Mouse (Mus musculus) stomach, embryonic 14.5 days (tissue): Measurements from ENCODE around the gene Fam131c. TPM values are rescaled to one million over a fixed set of nuclear protein-coding genes. Genes with fewer than 3 reads are reported as not detected.

ENCODE experiments used
- microRNA-seq: library from miRNA; unstranded; fragments of <30 nt; microRNA quantifications from one replicate; pipeline ENCODE4, GENCODE M21; 2016
- polyA plus RNA-seq: library from polyadenylated mRNA; unstranded; fragments of >200 nt; fragmentation: Nextera tagmentation; extraction: Ambion mirVana; gene quantifications from 2 replicates; pipeline ENCODE4 v1.2.1, GENCODE M21; 2014

Fam131c gene
- polyA plus RNA-seq, 1 experiment from 2014 or later: 4.3 TPM

Small RNAs within 50 kb of the gene (microRNA-seq; reads per million reads assigned to microRNA genes)
- gene Gm25690: not detected

Other genes with a start within 250 kb of the Fam131c start
- 35.3 and 35.4 TPM in 2 replicates for gene Szrd1, start 228.4 kb upstream of the Fam131c start, polyA plus RNA-seq
- 29.6 and 30.4 TPM in 2 replicates for gene Fbxo42, start 220.3 kb upstream of the Fam131c start, polyA plus RNA-seq
- 5.2 and 6.5 TPM in 2 replicates for gene Rsg1, start 154.3 kb upstream of the Fam131c start, polyA plus RNA-seq
- gene Arhgef19, start 128.7 kb upstream of the Fam131c start, polyA plus RNA-seq: 23.0 and 26.4 TPM in 2 replicates
- 2.8 and 3.4 TPM in 2 replicates for gene Epha2, start 67.0 kb upstream of the Fam131c start, polyA plus RNA-seq
- gene Clcnka, start 30.5 kb downstream of the Fam131c start, polyA plus RNA-seq: 0.16 TPM in 1 of 2 replicates, not detected in the other
- gene Clcnkb, start 47.8 kb downstream of the Fam131c start, polyA plus RNA-seq: not detected in 2 replicates
- gene Hspb7, start 52.6 kb downstream of the Fam131c start, polyA plus RNA-seq: 4.2 and 4.7 TPM in 2 replicates
- not detected in 2 replicates for gene Srarp, start 67.9 kb downstream of the Fam131c start, polyA plus RNA-seq
- gene Zbtb17, start 76.4 kb downstream of the Fam131c start, polyA plus RNA-seq: 30.8 and 30.9 TPM in 2 replicates
- gene Spen, start 170.4 kb downstream of the Fam131c start, polyA plus RNA-seq: 16.2 and 16.9 TPM in 2 replicates
- gene Fblim1, start 237.9 kb downstream of the Fam131c start, polyA plus RNA-seq: 94.9 and 98.0 TPM in 2 replicates